Mouse (Mus musculus): ENCODE data around the gene Ror2. TPM values are rescaled to one million over a fixed set of nuclear protein-coding genes. Genes with fewer than 3 reads are reported as not detected.

The Ror2 gene
- polyA plus RNA-seq, 1 experiment: not detected

GRCm38 (mm10) chr13:53281604-53282396, 4.1 kb downstream of the Ror2 start:
- TF ChIP-seq TAL1 (IDR thresholded peaks at IDR 0.05; ENCODE audit: low read length) (no peak), GATA1 (IDR thresholded peaks at IDR 0.05; ENCODE audit: low read length) (no peak)
- no peaks in the 10 kb centered on the region for H3K9me3 ChIP-seq (ENCODE audit: control insufficient read depth, low read length)
- no peaks in the 10 kb centered on the region for H3K4me1 ChIP-seq (ENCODE audit: control insufficient read depth)
- no peak overlapping the region for H3K4me3 ChIP-seq (replicated peaks)
- no peaks in the 10 kb centered on the region for H3K36me3 ChIP-seq (ENCODE audit: control insufficient read depth)
- H3K27me3 ChIP-seq (ENCODE audit: control insufficient read depth): peaks cover 32% of the 10 kb centered on the region

- no peak for TF ChIP-seq TAL1 (IDR thresholded peaks at IDR 0.05; ENCODE audit: low read length)
- no peak for TF ChIP-seq GATA1 (IDR thresholded peaks at IDR 0.05; ENCODE audit: low read length)
- Histone ChIP-seq H3K27me3 (ENCODE audit: control insufficient read depth) (peaks cover 4% of the 10 kb centered on the region; the same call in 1 of the 2 replicates), H3K4me1 (ENCODE audit: control insufficient read depth) (no peaks in the 10 kb centered on the region), H3K9me3 (ENCODE audit: control insufficient read depth, low read length) (no peaks in the 10 kb centered on the region), H3K4me3 (replicated peaks) (no peak overlapping the region), H3K36me3 (ENCODE audit: control insufficient read depth) (no peaks in the 10 kb centered on the region)
These were observed 7.0 kb downstream of the Ror2 start for GRCm38 (mm10) chr13:53278908-53279307.

GRCm38 (mm10) chr13:53276381-53276780, 9.5 kb downstream of the Ror2 start:
- H3K4me1 ChIP-seq (ENCODE audit: control insufficient read depth): no peaks in the 10 kb centered on the region
- no peaks in the 10 kb centered on the region; the same call in 1 of the 2 replicates for H3K9me3 ChIP-seq (ENCODE audit: control insufficient read depth, low read length)
- no peaks in the 10 kb centered on the region for H3K36me3 ChIP-seq (ENCODE audit: control insufficient read depth)
- H3K27me3 ChIP-seq (ENCODE audit: control insufficient read depth): no peaks in the 10 kb centered on the region
- TF ChIP-seq TAL1 (IDR thresholded peaks at IDR 0.05; ENCODE audit: low read length) (no peak), GATA1 (IDR thresholded peaks at IDR 0.05; ENCODE audit: low read length) (no peak)
- no peak overlapping the region for H3K4me3 ChIP-seq (replicated peaks)

- no peaks in the 10 kb centered on the region for H3K27me3 ChIP-seq (ENCODE audit: control insufficient read depth)
- H3K4me3 ChIP-seq (replicated peaks): no peak overlapping the region
- TF ChIP-seq GATA1 (IDR thresholded peaks at IDR 0.05; ENCODE audit: low read length) (no peak), TAL1 (IDR thresholded peaks at IDR 0.05; ENCODE audit: low read length) (no peak)
- H3K9me3 ChIP-seq (ENCODE audit: control insufficient read depth, low read length): no peaks in the 10 kb centered on the region; the same call in 1 of the 2 replicates
- no peaks in the 10 kb centered on the region for H3K36me3 ChIP-seq (ENCODE audit: control insufficient read depth)
- H3K4me1 ChIP-seq (ENCODE audit: control insufficient read depth): no peaks in the 10 kb centered on the region
These were observed 10.1 kb downstream of the Ror2 start for GRCm38 (mm10) chr13:53275778-53276177.

- Histone ChIP-seq H3K36me3 (ENCODE audit: control insufficient read depth) (no peaks in the 10 kb centered on the region), H3K9me3 (ENCODE audit: control insufficient read depth, low read length) (no peaks in the 10 kb centered on the region; the same call in 1 of the 2 replicates), H3K27me3 (ENCODE audit: control insufficient read depth) (no peaks in the 10 kb centered on the region), H3K4me1 (ENCODE audit: control insufficient read depth) (no peaks in the 10 kb centered on the region), H3K4me3 (replicated peaks) (no peak overlapping the region)
- TF ChIP-seq GATA1 (IDR thresholded peaks at IDR 0.05; ENCODE audit: low read length): no peak
- no peak for TF ChIP-seq TAL1 (IDR thresholded peaks at IDR 0.05; ENCODE audit: low read length)
These were observed 11.2 kb downstream of the Ror2 start for GRCm38 (mm10) chr13:53274771-53275170.

DNA sequence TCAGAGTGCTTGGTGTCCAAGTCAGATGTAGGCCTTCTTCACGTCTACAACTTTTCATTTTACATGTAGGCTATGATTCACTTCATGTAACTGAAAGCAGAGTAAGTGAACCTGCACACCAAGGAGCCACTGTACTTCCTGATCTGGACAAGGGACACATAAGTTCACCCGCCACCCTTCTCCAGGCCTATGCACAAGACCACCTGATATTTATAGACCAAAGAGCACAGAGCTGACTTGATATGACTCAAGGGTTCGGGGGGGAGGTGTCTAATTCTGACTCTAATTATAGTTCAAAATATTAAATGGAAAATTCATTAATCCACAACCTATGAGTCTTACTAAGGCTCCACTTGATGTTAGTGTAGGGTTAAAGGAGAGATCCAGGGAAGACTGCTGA, 14.3 kb downstream of the Ror2 start:
- no peaks in the 10 kb centered on the region; the same call in 1 of the 2 replicates for H3K9me3 ChIP-seq (ENCODE audit: control insufficient read depth, low read length)
- no peaks in the 10 kb centered on the region for H3K4me1 ChIP-seq (ENCODE audit: control insufficient read depth)
- TF ChIP-seq TAL1 (IDR thresholded peaks at IDR 0.05; ENCODE audit: low read length) (no peak), GATA1 (IDR thresholded peaks at IDR 0.05; ENCODE audit: low read length) (no peak)
- no peaks in the 10 kb centered on the region for H3K27me3 ChIP-seq (ENCODE audit: control insufficient read depth)
- no peaks in the 10 kb centered on the region for H3K36me3 ChIP-seq (ENCODE audit: control insufficient read depth)
- H3K4me3 ChIP-seq (replicated peaks): no peak overlapping the region

- Histone ChIP-seq H3K4me3 (replicated peaks) (no peak overlapping the region), H3K4me1 (ENCODE audit: control insufficient read depth) (no peaks in the 10 kb centered on the region), H3K36me3 (ENCODE audit: control insufficient read depth) (no peaks in the 10 kb centered on the region), H3K27me3 (ENCODE audit: control insufficient read depth) (no peaks in the 10 kb centered on the region), H3K9me3 (ENCODE audit: control insufficient read depth, low read length) (no peaks in the 10 kb centered on the region; the same call in 1 of the 2 replicates)
- no peak for TF ChIP-seq GATA1 (IDR thresholded peaks at IDR 0.05; ENCODE audit: low read length)
- TF ChIP-seq TAL1 (IDR thresholded peaks at IDR 0.05; ENCODE audit: low read length): no peak
These were observed 15.4 kb downstream of the Ror2 start for GRCm38 (mm10) chr13:53270549-53270948.

- H3K36me3 ChIP-seq (ENCODE audit: control insufficient read depth): no peaks in the 10 kb centered on the region
- H3K27me3 ChIP-seq (ENCODE audit: control insufficient read depth): no peaks in the 10 kb centered on the region
- no peak for TF ChIP-seq TAL1 (IDR thresholded peaks at IDR 0.05; ENCODE audit: low read length)
- TF ChIP-seq GATA1 (IDR thresholded peaks at IDR 0.05; ENCODE audit: low read length): no peak
- H3K9me3 ChIP-seq (ENCODE audit: control insufficient read depth, low read length): no peaks in the 10 kb centered on the region; the same call in 1 of the 2 replicates
- H3K4me1 ChIP-seq (ENCODE audit: control insufficient read depth): no peaks in the 10 kb centered on the region
- H3K4me3 ChIP-seq (replicated peaks): no peak overlapping the region
These were observed 17.4 kb downstream of the Ror2 start for GRCm38 (mm10) chr13:53268541-53268940.

- no peak for TF ChIP-seq TAL1 (IDR thresholded peaks at IDR 0.05; ENCODE audit: low read length)
- no peak for TF ChIP-seq GATA1 (IDR thresholded peaks at IDR 0.05; ENCODE audit: low read length)
- Histone ChIP-seq H3K27me3 (ENCODE audit: control insufficient read depth) (no peaks in the 10 kb centered on the region), H3K9me3 (ENCODE audit: control insufficient read depth, low read length) (no peaks in the 10 kb centered on the region; the same call in 1 of the 2 replicates), H3K36me3 (ENCODE audit: control insufficient read depth) (no peaks in the 10 kb centered on the region), H3K4me3 (replicated peaks) (no peak overlapping the region), H3K4me1 (ENCODE audit: control insufficient read depth) (no peaks in the 10 kb centered on the region)
These were observed 18.1 kb downstream of the Ror2 start for GRCm38 (mm10) chr13:53267849-53268248.

Data from erythroblast, embryonic 14.5 days (primary cell).